Mouse (Mus musculus) urinary bladder, adult 2 months (tissue): ENCODE data around the gene Grk3. TPM values are rescaled to one million over a fixed set of nuclear protein-coding genes. Genes with fewer than 3 reads are reported as not detected.

Experiments used
- DNase-seq: peaks from one replicate; pipeline ENCODE4 v3.0.0; 2022; ENCODE audit warnings: low spot score
- polyA plus RNA-seq: library from polyadenylated mRNA; depleted of rRNA; stranded (reverse); fragments of >200 nt; gene quantifications from 2 replicates; pipeline ENCODE4 v1.2.3, GENCODE M21; 2012; rRNA removed

The Grk3 gene
- polyA plus RNA-seq, 1 experiment: 5.9 TPM

DNA sequence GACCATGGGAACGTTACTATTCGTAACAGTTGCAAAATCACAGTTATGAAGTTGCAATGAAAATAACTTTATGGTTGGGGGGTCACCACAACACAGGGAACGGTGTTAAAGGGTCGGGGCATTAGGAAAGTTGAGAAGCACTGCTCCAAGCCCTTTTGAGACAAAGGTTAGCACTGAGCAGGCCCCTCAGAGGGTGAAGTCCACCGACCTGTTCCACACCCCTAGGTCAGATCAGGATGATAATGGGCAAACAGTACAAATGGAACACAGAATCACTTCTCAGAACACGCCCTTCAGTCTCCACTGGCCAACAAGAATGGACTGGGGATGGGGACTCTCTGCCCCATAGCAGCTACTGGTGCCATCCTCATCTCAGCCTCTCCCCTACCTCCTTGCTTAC lies 142.6 kb downstream of the Grk3 start:
- DNase-seq: no peak

DNA sequence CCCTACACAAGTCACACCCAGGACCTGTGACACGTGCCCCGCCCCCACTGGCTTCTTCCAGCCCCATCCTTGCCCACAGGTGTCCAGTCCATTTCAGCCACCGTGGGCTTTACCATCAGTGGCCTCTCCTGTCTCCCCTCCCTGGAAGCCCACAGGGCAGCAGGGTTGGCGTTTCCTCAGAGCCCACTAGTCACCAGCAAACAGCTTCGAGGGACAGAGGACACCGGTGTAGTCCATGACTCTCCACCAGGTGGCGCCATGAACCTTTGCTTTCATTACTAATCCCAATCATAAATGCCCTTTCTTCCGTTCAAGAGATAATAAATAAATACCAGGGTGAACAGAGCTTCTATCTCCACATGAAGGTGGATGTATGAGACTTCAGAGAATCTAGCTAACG lies 144.9 kb downstream of the Grk3 start:
- DNase-seq: peak; percentile 53

DNA sequence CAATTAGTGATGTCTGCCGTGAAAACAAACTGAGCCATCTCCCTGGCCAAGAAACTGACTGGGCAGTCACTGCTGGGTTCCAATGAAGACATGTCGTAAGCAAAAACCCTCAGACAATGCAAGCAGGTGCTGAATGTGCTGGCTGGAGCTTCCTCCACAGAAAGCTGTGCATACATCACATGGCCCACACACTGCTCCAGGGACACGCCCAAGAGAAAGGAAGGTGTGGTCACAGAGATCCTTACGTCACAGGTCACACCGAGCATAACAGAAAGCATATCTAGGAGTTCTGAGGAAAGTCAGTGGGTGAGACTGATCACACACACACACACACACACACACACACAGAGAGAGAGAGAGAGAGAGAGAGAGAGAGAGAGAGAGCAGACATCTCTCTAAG lies 147.0 kb downstream of the Grk3 start:
- DNase-seq: no peak

DNA sequence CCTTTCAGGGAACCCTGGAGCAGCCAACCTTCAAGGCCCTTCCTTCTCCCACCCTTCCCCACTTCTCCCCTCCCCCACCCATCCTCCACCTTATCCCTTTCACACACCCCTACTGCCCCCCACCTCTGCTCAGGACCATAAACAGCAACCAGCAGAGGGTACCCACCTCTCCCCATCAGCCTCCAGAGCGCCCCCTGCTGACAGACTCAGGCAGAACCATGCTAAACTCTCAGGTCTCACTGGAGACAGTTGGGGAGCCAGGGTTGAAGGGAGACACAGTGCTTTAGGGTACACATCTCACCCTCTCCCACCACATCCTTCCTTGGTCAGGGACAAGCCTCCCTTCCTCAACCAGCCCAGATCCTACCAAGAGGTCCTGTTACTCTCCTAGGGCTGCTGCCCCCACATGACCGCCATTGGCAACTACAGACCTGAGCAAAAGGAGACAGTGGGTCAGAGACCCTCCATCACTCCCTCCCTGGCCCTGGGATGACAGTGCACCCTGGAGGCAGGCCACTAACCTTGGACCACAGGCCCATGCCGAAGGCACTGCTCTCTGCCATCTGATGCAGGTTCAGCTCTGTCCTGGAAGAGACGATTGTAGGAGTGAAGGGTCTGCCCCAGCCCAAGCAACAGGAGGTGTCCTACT lies 150.7 kb downstream of the Grk3 start:
- DNase-seq: no peak

Other genes starting within 250 kb of the Grk3 start
- 2.9 and 3.3 TPM in 2 replicates for gene Myo18b, start 119.4 kb downstream of the Grk3 start, polyA plus RNA-seq
- gene Crybb2, start 54.3 kb upstream of the Grk3 start, polyA plus RNA-seq: not detected in 2 replicates
- gene Crybb3, start 65.8 kb upstream of the Grk3 start, polyA plus RNA-seq: 5.4 and 6.1 TPM in 2 replicates
- gene 2900026A02Rik, start 205.4 kb upstream of the Grk3 start, polyA plus RNA-seq: 18.1 and 24.9 TPM in 2 replicates
- 0.06 TPM in 1 of 2 replicates, not detected in the other for gene Tmem211, start 211.1 kb upstream of the Grk3 start, polyA plus RNA-seq